Mouse (Mus musculus) mesoderm, embryonic 11.5 days (tissue): ENCODE measurements around the gene Tfpi2.

Source experiments
- DNase-seq: peaks from one replicate; pipeline ENCODE4 v3.0.0-alpha.2; 2012; ENCODE audit warnings: low read depth, low spot score

Gene Tfpi2

DNA sequence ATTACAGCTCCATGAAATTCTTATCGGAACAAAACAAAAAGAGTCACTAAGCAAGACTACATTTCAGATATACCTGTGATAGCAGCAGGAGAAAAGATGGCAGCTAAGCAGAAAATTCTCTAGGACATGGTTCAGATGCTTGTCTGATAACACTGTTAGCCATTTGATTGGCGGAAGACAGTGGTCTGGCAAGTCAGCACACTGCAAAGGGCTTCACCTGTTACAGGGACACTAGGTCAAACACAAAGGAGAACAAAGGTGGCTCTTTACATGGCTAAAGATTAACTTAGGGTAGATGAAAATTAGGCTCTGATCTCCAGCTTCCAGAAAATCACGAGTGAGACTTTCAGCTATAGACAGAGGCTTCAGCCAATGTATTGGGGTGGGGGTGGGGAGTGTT is at the start of gene Tfpi2:
TSS of gene Tfpi2 (minus strand) at position 170 of the 400 bp plus-strand sequence.
- no peak for DNase-seq

DNA sequence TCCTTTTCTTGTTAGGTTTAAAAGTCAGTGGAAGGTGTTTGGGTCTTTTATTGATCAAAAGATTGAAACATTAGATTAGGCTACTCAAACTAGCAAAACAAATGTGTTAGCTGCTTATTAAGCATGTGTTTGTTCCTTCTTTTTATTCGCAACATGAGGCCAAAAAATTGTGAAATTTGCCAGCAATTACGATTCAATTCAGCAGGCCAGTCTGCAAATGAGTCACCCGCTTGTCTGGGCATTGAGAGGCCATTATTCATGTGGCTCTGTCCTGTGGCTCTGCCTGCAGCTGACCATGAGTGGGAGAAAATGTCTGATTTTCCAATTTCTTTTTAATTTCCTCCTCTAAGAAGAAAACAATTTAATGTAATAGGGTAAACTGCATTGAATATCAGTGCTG is 42.2 kb upstream of the Tfpi2 start:
- DNase-seq, result no peak

DNA sequence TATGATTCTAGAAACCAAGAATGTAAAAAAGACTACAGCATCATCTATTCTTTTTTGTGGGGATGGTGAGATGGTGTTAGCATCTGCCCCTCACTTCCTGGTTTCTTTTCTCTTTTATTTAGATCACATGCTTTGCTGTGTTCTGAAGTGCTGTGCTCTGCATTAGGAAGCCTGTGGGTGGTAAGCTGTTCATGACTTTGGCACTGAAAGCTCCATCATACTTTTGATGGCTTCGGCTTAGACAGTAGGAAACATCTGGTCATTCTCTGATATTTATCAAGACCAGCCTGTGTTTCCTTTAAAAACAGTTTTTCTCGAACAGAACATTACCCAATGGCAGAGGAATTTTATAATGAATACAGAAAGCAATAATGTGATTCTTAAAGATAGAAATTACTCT is 37.6 kb upstream of the Tfpi2 start:
- DNase-seq, result no peak

DNA sequence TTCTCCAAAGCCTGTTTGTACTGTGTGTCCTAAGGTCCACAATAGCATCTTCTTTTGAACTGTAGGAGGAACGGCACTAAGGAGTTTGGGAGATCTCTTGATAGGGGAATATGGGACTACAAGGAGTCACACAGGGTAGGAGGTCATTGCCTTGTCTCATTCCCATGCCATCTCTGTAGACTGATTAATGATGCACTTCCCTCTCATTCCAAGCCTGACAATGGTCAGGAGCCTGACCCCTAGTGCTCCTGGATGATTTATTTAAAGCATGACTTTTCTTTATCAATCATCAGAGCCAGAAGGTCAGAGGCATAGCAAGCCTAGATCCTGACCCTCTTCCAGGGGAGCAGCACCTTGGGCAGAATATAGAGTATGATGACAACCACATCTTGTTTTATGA is 33.9 kb upstream of the Tfpi2 start:
- DNase-seq, result peak; percentile 12

DNA sequence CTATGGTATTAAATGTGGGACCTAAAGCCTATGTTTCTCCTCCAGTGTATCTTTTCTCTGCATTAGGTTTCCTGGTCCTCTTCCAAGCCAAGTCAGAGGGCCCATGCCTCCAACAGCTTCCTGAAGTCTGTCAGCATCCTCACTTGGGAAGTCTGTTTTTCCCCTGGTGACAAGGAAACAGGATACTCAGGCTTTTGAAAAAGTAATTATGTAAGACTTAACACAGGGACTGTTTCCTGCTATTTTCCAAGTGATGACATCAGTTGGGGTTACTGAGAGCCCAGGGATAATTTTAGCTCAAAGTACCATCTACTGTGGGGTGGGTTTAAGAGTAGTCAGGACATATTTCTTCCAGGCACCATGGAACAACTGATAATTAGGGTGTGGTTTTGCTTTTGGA is 20.8 kb upstream of the Tfpi2 start:
- DNase-seq, result no peak

DNA sequence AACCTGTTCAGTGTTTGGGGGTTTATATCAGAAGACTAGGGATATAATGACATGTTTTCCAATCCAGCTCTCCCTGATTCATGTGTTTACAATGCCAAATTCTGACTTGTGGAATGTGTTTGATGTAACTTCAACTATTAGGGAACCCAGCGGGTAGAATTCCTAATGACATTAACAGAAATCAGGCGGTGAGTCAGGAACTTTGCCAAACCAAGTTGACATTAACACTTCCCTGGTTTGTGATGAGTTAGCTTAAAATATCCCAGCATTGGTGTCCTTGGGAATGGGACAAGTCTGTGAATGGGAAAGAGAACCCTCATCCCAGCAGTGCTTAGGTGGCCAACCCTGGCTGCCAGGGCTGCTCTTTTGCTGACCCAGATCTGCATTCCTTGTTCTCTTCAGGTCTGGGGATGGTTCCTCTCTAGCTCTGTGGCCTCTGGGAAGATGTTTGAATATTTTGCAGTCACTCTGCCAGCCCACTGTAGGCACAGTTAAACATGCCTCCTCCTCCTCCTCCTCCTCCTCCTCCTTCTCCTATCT is 19.9 kb upstream of the Tfpi2 start:
- no peak for DNase-seq

DNA sequence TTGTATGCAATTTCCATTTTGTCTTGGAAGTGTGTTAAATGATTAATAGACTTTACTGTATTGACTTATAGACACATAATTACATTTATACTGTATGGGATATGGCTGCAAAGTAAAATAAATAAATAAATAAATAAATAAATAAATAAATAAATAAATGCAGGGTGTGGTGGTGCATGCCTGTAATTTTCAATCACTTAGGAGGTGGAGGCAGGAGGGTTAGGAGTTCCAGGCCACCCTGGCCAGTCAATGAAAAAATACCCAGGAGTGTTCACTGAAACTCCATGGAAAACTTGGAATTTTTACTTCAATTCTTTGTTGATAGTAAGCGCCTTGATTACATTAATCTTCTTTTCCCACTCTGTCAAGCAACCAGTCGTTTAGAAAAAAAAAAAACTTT is 16.1 kb upstream of the Tfpi2 start:
- DNase-seq, result no peak

DNA sequence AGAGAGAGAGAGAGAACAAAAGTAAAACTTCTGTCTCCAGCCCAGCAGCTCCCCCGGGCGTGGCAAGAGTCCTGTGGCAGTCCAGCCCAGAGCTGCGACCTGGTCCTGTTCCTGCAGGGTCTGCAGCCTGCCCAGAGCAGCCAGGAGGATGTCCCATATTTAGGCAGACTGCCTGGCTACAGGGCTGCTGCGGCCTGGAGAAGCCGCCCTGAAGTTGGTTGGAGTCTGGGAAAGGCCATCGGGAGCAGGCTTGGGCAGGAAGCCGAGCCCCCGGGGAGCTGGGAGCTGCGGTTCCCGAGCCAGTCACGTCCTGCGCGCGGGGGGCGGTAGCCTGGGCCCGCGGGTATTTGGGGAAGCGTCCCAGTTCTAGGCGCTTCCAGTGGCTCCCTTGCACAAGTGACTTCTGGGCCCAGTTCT is 15.2 kb upstream of the Tfpi2 start, which contains the start of gene Gng11:
TSS of gene Gng11 (plus strand) at position 15 of the 417 bp plus-strand sequence.
- DNase-seq, result peak; percentile 52

DNA sequence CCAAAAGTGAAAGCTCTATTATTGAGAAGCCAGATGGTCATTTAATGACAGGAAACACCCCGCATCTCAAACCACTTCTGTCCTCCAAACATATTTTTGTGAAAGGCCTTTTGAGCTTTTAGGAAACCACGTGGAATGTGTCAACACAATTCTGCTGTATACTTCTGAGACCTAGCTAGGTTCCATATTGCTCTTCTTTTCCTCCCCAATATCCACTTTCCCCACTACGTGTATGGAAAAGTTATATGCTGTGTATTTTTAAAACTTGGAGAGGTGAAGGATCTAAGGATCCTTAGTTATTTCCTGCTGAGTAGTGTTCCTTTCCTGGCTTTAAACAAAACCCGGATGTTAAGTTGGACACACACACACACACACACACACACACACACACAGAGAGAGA is 14.7 kb upstream of the Tfpi2 start:
- peak; percentile 13 for DNase-seq

DNA sequence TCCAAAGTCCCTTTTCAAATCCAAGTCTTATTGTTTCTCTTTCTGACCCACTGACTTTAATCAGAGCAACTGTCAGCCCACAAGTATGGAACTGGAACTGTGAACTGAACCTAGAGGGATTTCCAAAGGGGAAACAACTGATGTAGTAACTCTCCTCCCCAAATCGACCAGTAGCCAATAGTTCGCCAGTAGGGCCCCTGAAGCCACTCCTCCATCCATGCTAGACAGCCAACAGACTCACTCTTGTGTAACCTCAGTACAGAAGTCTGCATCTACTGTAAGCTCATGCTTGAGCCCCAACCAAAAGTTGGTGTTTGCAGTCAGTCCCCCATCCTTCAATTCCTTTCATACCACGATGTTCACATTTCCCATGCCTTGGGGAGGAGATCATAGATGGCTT is 12.0 kb upstream of the Tfpi2 start:
- no peak for DNase-seq

DNA sequence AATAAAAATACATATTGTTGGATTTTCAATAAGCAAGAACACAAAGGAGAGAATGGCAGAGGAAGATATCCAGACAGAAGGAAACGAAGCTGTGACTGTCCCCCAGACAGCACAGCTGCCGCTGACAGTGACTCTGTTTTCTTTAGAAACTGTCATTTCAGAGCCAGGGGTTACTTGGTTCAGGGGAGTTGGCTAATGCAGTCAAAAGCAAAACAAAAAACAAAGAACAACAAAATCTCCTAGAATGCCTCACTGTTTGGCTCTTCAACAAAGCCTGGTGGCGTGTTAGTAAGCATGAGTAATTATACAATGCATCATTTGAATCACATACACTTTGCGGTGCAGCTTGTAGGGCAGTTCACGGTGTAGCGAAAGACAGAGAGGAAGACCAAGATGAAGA is 10.6 kb upstream of the Tfpi2 start:
- DNase-seq, result no peak

DNA sequence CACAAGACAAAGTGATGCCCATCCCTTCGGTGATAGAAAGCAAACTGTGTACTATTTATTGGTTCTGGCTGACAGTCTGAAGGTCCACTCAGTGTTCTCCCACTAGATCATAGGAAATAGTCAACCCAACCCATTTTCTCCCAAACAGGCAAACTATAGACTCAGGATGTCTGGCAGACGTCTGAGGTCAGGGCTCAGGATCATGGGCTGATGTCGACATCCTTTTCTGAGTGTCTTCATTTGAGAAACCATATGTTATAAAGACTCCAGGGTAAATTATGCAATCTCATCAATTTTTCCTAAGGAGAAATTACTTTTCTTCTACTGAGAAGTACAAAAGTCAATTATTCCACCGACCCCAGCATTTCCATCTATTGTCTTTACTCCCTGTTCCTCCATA is 9.4 kb upstream of the Tfpi2 start:
- DNase-seq, result no peak

DNA sequence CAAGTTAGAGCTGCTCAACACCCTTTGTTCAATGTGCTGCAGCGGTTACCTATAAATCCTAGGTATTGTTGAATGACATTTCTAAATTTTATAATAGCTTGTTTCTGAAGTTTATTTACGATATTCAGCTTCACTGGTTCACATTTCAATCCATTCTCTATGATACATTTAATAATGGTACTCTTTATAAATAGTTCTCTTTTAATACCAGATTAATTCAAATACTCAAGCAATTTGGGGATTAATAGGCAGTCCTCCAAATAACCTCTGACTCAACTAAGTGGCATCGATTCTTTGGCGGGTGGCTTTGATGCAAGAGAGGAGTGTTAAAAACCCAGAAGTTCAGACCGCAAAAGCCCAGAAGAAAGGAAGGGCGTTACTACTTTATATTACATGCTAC is 4.8 kb upstream of the Tfpi2 start, which contains the start of gene Gngt1:
TSS of gene Gngt1 (plus strand) at position 301 of the 400 bp plus-strand sequence.
- no peak for DNase-seq

DNA sequence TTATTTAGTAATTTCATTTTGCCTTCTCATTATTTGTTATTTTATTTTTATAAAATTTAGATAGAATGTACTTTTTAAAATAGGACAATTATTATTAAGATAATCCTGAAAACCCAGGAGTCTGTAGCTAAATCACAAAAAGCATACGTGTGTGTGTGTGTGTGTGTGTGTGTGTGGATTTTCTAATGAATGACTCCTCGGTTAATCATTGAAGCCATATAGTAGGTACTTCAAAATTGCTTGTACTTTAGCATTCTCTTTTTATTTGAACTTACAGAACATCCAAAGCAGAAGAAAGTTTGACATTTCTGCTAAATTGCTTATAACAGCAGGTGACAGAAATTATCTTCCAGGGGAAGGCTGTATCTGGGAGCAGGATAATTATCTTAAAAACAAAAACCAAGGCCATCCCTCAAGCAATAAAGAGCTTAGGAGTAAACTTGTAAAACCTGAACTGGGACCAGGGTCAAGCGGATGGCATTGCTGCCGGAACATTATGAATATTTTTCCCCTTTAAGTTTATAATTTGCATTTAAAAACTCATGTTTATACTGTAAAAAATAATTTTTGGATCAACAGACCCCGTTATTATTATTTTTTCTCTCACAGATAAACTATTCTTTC is 5.9 kb downstream of the Tfpi2 start:
- no peak for DNase-seq

DNA sequence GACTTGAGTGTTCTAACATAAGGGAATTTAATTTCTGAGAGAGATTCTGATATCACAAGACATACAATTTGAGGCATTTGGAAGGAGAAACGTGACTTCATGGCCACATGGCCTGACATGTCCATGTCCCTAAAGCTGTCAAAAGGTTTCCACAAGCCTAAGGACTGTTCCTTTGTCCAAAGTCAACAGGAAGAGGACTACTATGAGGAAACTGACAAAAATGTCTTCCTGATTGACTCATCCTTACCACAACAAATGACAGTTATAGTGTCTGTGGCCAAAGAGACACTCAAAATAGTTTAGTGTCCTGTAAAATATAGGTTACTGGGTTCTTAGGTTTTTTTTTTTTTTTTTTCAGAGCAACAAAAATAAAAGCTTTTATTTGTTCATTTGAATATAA is 15.0 kb downstream of the Tfpi2 start:
- no peak for DNase-seq

DNA sequence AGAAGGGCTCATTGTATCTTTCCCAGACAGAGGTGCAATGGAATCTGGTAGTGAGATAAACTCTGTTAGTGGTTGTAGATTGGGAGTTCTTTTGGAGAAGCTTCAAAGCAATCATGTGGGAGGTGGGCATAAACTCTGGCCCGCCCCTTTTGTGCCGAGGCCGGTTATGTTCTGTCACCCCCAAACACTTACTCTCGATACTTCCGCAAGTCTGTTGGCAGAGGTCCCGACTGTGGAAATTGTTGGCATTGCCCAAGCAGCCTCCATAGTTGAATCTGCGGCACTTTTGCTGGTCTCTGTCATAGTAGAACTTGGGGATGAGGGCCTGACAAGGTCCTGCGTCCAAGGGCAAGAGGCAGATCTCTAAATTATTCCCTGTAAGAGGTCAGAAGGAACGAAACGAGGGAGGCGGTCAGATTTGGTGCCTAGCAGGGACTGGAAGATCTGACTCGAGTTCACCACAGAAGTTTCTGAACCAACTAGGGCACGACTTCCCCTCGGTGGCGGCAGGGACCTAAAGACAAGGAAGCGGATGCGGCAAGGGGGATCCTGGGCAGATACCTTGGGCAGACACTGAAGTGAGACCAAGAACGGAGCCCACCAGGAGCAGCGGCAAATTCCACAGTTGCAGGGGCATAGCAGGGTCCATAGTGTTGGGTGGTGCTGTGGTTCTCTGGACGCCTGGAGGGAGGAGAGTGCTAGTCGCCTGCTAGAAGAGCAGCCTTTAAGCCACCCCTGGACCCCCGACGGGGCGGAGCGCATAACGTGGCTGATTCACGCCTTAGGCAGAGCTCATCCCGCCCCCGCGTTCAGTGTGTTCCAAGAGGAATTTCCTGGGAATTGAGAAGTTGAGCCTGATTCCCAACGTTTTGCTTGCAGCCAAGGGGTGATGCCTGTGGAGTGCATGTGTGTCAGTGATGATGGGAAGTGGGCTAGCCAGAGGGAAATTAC is 20.8 kb downstream of the Tfpi2 start:
- peak; percentile 23 for DNase-seq

DNA sequence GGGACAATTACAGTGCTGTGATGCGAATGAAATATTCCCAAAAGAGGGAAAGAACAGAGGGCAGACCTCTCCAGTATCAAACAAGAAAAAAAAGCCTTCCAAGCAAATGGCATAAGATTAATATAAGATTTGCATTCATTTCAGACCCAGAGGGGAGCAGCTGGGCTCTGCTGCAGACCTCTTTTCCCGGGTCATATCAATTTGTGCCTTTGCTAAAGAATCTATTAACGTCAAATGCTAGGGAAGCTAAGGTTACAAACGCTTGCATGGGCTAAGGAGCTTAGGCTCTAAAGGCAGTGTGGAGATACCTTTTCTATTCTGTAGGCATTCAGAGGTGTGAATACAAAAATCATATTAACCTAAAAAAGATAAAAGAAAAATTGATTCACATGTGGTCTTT is 33.8 kb downstream of the Tfpi2 start:
- DNase-seq, result no peak

DNA sequence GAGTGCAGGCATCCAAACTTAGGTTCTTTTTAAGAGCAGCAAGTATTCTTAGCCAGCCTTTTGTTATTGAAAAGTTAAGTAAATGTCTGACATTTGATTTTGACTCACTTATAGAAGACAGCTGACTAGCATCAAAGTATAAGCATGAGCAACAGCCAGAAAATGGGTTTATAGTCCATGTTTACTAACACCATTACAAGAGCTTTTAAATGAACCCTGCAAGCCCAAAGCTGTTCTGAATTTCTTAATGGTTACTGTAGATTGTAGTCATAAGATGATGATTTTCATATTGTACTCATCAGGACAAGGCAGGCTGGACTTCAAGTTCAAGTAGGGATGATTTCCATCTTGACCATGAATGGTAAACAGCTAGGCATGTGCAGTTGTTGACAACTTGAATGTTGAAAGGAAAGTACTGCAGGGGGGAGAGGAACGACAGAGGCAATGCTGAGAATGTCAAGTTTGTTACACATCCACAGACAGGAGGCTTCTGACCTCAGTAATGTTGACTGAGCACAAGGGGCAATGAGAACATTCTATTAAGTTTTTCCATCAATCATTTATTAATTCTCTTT is 52.5 kb downstream of the Tfpi2 start:
- DNase-seq, result no peak

DNA sequence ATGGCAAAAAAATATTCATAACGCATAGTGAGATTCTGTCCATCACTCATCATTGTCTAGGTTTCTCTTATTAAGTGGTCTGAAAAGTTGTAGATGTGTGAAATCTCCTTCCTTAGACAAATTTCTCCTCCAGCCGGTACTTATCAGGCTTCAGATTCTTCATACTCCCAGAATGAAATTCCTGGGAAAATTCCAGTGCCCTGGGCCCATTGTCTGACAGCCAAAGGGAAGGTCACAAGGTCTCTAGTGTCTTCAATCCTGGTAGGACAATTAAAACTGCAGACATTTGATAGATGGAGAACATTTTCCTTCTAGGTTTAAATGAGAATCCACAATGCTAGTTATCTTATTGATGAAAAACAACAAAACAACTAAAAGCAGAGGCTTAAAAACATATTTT is 53.1 kb downstream of the Tfpi2 start:
- DNase-seq, result peak; percentile 14

DNA sequence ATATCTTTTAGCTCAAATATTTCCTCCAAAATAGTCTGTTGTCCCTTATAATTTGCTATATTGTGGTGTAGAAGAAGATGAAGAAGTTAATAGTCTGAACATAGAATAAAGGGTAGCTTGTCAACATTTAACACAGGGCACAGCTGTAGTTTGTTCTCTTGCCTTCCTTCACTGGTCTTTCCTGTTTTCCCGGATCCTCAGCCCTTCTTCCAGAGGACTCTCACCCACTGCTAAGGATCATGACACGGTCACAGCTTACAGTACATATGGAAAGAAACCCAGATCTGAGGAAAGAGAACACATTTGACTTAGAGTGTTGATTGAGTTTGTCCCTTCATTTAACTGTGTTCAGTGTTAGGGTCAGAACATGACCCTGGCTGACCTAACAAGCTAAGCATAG is 53.7 kb downstream of the Tfpi2 start:
- no peak for DNase-seq

DNA sequence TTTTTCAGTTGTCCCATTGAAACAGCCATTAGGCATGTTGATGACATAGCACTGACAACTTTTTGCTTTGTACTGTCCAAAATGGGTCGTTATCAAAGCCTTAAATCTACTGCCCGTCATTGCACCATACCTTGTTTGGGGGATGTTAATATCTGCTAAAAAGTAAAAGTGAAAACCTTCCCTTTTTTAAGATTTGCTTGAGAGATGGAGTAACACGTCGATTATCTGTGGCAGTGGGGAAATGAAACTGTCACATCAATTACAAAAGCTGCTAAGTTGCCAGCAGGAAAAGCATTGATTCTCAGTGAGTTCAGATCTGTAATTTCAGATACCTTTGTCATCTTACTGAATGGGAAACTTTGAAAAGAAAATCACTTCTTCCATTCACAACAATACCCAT is 62.6 kb downstream of the Tfpi2 start:
- DNase-seq, result no peak

DNA sequence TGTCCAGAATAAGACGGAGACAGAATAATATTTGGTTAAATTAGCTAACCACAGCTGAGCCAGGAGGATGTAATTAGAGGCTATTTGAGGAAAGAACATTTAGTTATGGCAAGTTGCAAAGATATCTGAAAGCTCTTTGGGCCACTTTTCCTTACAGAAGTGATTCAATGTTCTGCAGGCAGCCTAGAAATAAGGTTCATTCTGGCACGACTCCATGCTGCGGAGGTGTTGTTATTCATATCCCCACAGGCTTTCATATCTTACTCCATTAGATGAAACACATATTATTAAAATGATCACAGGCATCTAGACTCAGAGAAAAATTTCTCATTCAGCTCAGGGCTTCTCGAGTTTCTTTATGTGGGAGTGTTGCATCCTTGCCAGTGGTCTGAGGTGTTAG is 65.8 kb downstream of the Tfpi2 start:
- no peak for DNase-seq
